Mouse (Mus musculus): ENCODE data around the gene Rgs3. TPM values are rescaled to one million over a fixed set of nuclear protein-coding genes. Genes with fewer than 3 reads are reported as not detected.

Gene Rgs3
- polyA plus RNA-seq, 1 experiment from 2014 or later: 63.1 TPM

GRCm38 (mm10) chr4:62699191-62699812, 139.7 kb downstream of the Rgs3 start:
- Histone ChIP-seq H3K4me2 (ENCODE audit: low read depth, low read length) (peak overlapping the region; percentile 84), H3K27ac (ENCODE audit: low read length) (peak overlapping the region; percentile 81), H3K27me3 (ENCODE audit: control insufficient read depth, insufficient read depth, low read length) (no peaks in the 10 kb centered on the region), H3K9me3 (replicated peaks; ENCODE audit: control insufficient read depth, low read length) (no peaks in the 10 kb centered on the region), H3K4me3 (ENCODE audit: low read length) (peak overlapping the region; percentile 68), H3K36me3 (ENCODE audit: control insufficient read depth, insufficient read depth) (peaks cover 19% of the 10 kb centered on the region), H3K4me1 (ENCODE audit: control insufficient read depth, insufficient read depth, low read length) (peaks cover 48% of the 10 kb centered on the region), H3K9ac (ENCODE audit: low read length) (peak overlapping the region; percentile 80)
- peak; percentile 87 for ATAC-seq (replicated peaks; ENCODE audit: extremely low read depth, insufficient read depth, low FRiP score)
- WGBS: 4% methylated on average over 10 of the region's 10 CpGs

- Histone ChIP-seq H3K27me3 (ENCODE audit: control insufficient read depth, insufficient read depth, low read length) (no peaks in the 10 kb centered on the region), H3K9ac (ENCODE audit: low read length) (peak overlapping the region; percentile 80), H3K36me3 (ENCODE audit: control insufficient read depth, insufficient read depth) (peaks cover 19% of the 10 kb centered on the region), H3K4me3 (ENCODE audit: low read length) (peak overlapping the region; percentile 68), H3K9me3 (replicated peaks; ENCODE audit: control insufficient read depth, low read length) (no peaks in the 10 kb centered on the region), H3K4me1 (ENCODE audit: control insufficient read depth, insufficient read depth, low read length) (peaks cover 48% of the 10 kb centered on the region), H3K27ac (ENCODE audit: low read length) (peak overlapping the region; percentile 81; the same call in 1 of the 2 replicates), H3K4me2 (ENCODE audit: low read depth, low read length) (peak overlapping the region; percentile 84)
- ATAC-seq (replicated peaks; ENCODE audit: extremely low read depth, insufficient read depth, low FRiP score): no peak
- WGBS: 32% methylated on average over 5 of the region's 5 CpGs
Measured at GRCm38 (mm10) chr4:62700426-62700825, 140.8 kb downstream of the Rgs3 start.

- peaks cover 31% of the 10 kb centered on the region for H3K4me1 ChIP-seq (ENCODE audit: control insufficient read depth, insufficient read depth, low read length)
- 80% methylated on average over 9 of the region's 9 CpGs for WGBS
Measured at GRCm38 (mm10) chr4:62703151-62703550, 143.5 kb downstream of the Rgs3 start.

GRCm38 (mm10) chr4:62704204-62704603, 144.6 kb downstream of the Rgs3 start:
- no peaks in the 10 kb centered on the region for H3K9me3 ChIP-seq (replicated peaks; ENCODE audit: control insufficient read depth, low read length)
- no peak overlapping the region for H3K9ac ChIP-seq (ENCODE audit: low read length)

More at GRCm38 (mm10) chr4:62703151-62703550, 143.5 kb downstream of the Rgs3 start:
- ATAC-seq (replicated peaks; ENCODE audit: extremely low read depth, insufficient read depth, low FRiP score): no peak
- Histone ChIP-seq H3K4me3 (ENCODE audit: low read length) (no peak overlapping the region), H3K9ac (ENCODE audit: low read length) (no peak overlapping the region), H3K9me3 (replicated peaks; ENCODE audit: control insufficient read depth, low read length) (no peaks in the 10 kb centered on the region), H3K4me2 (ENCODE audit: low read depth, low read length) (no peak overlapping the region), H3K27ac (ENCODE audit: low read length) (no peak overlapping the region), H3K27me3 (ENCODE audit: control insufficient read depth, insufficient read depth, low read length) (no peaks in the 10 kb centered on the region), H3K36me3 (ENCODE audit: control insufficient read depth, insufficient read depth) (peaks cover 19% of the 10 kb centered on the region)

GRCm38 (mm10) chr4:62705013-62705412, 145.4 kb downstream of the Rgs3 start:
- ATAC-seq (replicated peaks; ENCODE audit: extremely low read depth, insufficient read depth, low FRiP score): no peak
- Histone ChIP-seq H3K4me3 (ENCODE audit: low read length) (no peak overlapping the region), H3K36me3 (ENCODE audit: control insufficient read depth, insufficient read depth) (peaks cover 19% of the 10 kb centered on the region), H3K4me1 (ENCODE audit: control insufficient read depth, insufficient read depth, low read length) (peaks cover 19% of the 10 kb centered on the region), H3K9ac (ENCODE audit: low read length) (no peak overlapping the region), H3K4me2 (ENCODE audit: low read depth, low read length) (no peak overlapping the region), H3K27me3 (ENCODE audit: control insufficient read depth, insufficient read depth, low read length) (no peaks in the 10 kb centered on the region), H3K27ac (ENCODE audit: low read length) (no peak overlapping the region), H3K9me3 (replicated peaks; ENCODE audit: control insufficient read depth, low read length) (no peaks in the 10 kb centered on the region)
- 65% methylated on average over 10 of the region's 10 CpGs for WGBS

More at GRCm38 (mm10) chr4:62704204-62704603, 144.6 kb downstream of the Rgs3 start:
- Histone ChIP-seq H3K27me3 (ENCODE audit: control insufficient read depth, insufficient read depth, low read length) (no peaks in the 10 kb centered on the region), H3K4me1 (ENCODE audit: control insufficient read depth, insufficient read depth, low read length) (peaks cover 20% of the 10 kb centered on the region), H3K4me3 (ENCODE audit: low read length) (no peak overlapping the region), H3K4me2 (ENCODE audit: low read depth, low read length) (no peak overlapping the region), H3K36me3 (ENCODE audit: control insufficient read depth, insufficient read depth) (peaks cover 19% of the 10 kb centered on the region), H3K27ac (ENCODE audit: low read length) (no peak overlapping the region)
- 88% methylated on average over 13 of the region's 13 CpGs for WGBS
- ATAC-seq (replicated peaks; ENCODE audit: extremely low read depth, insufficient read depth, low FRiP score): no peak

GRCm38 (mm10) chr4:62705749-62706148, 146.1 kb downstream of the Rgs3 start:
- ATAC-seq (replicated peaks; ENCODE audit: extremely low read depth, insufficient read depth, low FRiP score): no peak
- H3K4me1 ChIP-seq (ENCODE audit: control insufficient read depth, insufficient read depth, low read length): peaks cover 12% of the 10 kb centered on the region
- H3K4me3 ChIP-seq (ENCODE audit: low read length): no peak overlapping the region
- no peak overlapping the region for H3K27ac ChIP-seq (ENCODE audit: low read length)
- H3K36me3 ChIP-seq (ENCODE audit: control insufficient read depth, insufficient read depth): peaks cover 19% of the 10 kb centered on the region
- H3K9ac ChIP-seq (ENCODE audit: low read length): no peak overlapping the region
- H3K4me2 ChIP-seq (ENCODE audit: low read depth, low read length): no peak overlapping the region
- WGBS: 52% methylated on average over 3 of the region's 3 CpGs
- H3K27me3 ChIP-seq (ENCODE audit: control insufficient read depth, insufficient read depth, low read length): no peaks in the 10 kb centered on the region
- H3K9me3 ChIP-seq (replicated peaks; ENCODE audit: control insufficient read depth, low read length): no peaks in the 10 kb centered on the region

GRCm38 (mm10) chr4:62708084-62708483, 148.4 kb downstream of the Rgs3 start:
- Histone ChIP-seq H3K9ac (ENCODE audit: low read length) (no peak overlapping the region), H3K4me3 (ENCODE audit: low read length) (no peak overlapping the region), H3K4me1 (ENCODE audit: control insufficient read depth, insufficient read depth, low read length) (0 out of 2 replicates have a peak, but pooled peaks cover 5% of the 10 kb centered on the region), H3K36me3 (ENCODE audit: control insufficient read depth, insufficient read depth) (peaks cover 6% of the 10 kb centered on the region; the same call in 1 of the 2 replicates), H3K27me3 (ENCODE audit: control insufficient read depth, insufficient read depth, low read length) (no peaks in the 10 kb centered on the region), H3K27ac (ENCODE audit: low read length) (no peak overlapping the region), H3K9me3 (replicated peaks; ENCODE audit: control insufficient read depth, low read length) (no peaks in the 10 kb centered on the region), H3K4me2 (ENCODE audit: low read depth, low read length) (no peak overlapping the region)
- 74% methylated on average over 7 of the region's 7 CpGs for WGBS
- ATAC-seq (replicated peaks; ENCODE audit: extremely low read depth, insufficient read depth, low FRiP score): no peak

GRCm38 (mm10) chr4:62708994-62709393, 149.3 kb downstream of the Rgs3 start:
- ATAC-seq (replicated peaks; ENCODE audit: extremely low read depth, insufficient read depth, low FRiP score): no peak
- Histone ChIP-seq H3K9me3 (replicated peaks; ENCODE audit: control insufficient read depth, low read length) (no peaks in the 10 kb centered on the region), H3K4me3 (ENCODE audit: low read length) (no peak overlapping the region), H3K4me2 (ENCODE audit: low read depth, low read length) (no peak overlapping the region), H3K36me3 (ENCODE audit: control insufficient read depth, insufficient read depth) (no peaks in the 10 kb centered on the region), H3K27ac (ENCODE audit: low read length) (no peak overlapping the region), H3K9ac (ENCODE audit: low read length) (no peak overlapping the region), H3K27me3 (ENCODE audit: control insufficient read depth, insufficient read depth, low read length) (no peaks in the 10 kb centered on the region), H3K4me1 (ENCODE audit: control insufficient read depth, insufficient read depth, low read length) (0 out of 2 replicates have a peak, but pooled peaks cover 3% of the 10 kb centered on the region)
- WGBS: 65% methylated on average over 1 of the region's 1 CpGs

- Histone ChIP-seq H3K27me3 (ENCODE audit: control insufficient read depth, insufficient read depth, low read length) (no peaks in the 10 kb centered on the region), H3K36me3 (ENCODE audit: control insufficient read depth, insufficient read depth) (no peaks in the 10 kb centered on the region), H3K27ac (ENCODE audit: low read length) (no peak overlapping the region), H3K9me3 (replicated peaks; ENCODE audit: control insufficient read depth, low read length) (no peaks in the 10 kb centered on the region), H3K9ac (ENCODE audit: low read length) (no peak overlapping the region), H3K4me3 (ENCODE audit: low read length) (no peak overlapping the region), H3K4me2 (ENCODE audit: low read depth, low read length) (no peak overlapping the region), H3K4me1 (ENCODE audit: control insufficient read depth, insufficient read depth, low read length) (0 out of 2 replicates have a peak, but pooled peaks cover 3% of the 10 kb centered on the region)
- WGBS: 74% methylated on average over 5 of the region's 5 CpGs
- ATAC-seq (replicated peaks; ENCODE audit: extremely low read depth, insufficient read depth, low FRiP score): no peak
Measured at GRCm38 (mm10) chr4:62709448-62709847, 149.8 kb downstream of the Rgs3 start.
